In the genomic region with DNA sequence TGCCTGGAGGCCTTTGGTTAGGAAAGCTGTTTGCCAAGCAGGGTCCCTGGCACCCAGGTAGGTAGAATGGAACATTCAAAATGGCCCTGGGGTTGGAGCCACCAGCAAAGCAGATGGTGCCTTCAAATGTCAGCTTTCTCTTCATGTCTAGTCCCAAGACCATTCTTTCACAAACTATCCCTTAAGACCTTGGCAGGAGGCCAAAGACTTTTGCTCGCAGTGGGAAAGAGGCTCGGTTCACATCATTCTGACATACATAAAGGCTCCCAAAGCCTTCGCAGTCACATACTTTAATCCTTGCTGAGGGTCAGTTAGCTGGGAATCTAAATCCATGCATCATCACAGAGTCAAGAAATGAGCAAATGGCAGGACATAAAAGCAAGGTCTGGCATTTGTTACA, we compare ENCODE assay signal across 18 mouse cellular contexts. TPM values are rescaled to one million over a fixed set of nuclear protein-coding genes. Genes with fewer than 3 reads are reported as not detected.
DNase-seq lines count a peak whose midpoint lies in the region; ATAC-seq and TF ChIP-seq lines count a peak whose summit lies in the region.
"Had no signal": no experiment of that assay in that cellular context is flagged by ENCODE, and none has a peak within 500 bp of the region (broad histone marks: within the 10 kb centered on the region; RNA-seq: fewer than 3 reads in every experiment).

No protein-coding gene starts in this region.

- H3K9ac ChIP-seq in kidney, embryonic 16.5 days (replicated peaks; ENCODE audit: low read length) = no peak overlapping the region
- no peak overlapping the region for H3K9ac ChIP-seq in lung, embryonic 16.5 days (ENCODE audit: low read length)
- H3K9ac ChIP-seq: forebrain, embryonic 15.5 days; limb, embryonic 12.5 days; liver, embryonic 12.5 days had no signal

- peak overlapping the region; percentile 73 for H3K27ac ChIP-seq in gastrocnemius, adult 2 months
- H3K27ac ChIP-seq in kidney, embryonic 16.5 days (ENCODE audit: low read length) = 0 out of 2 replicates have a peak overlapping the region, but pooled peaks have one; percentile 5
- H3K27ac ChIP-seq in lung, embryonic 16.5 days (ENCODE audit: low read length) = peak overlapping the region; percentile 74
- H3K27ac ChIP-seq: forebrain, embryonic 15.5 days; hindbrain, postnatal 0 days; limb, embryonic 12.5 days; liver, embryonic 12.5 days had no signal

- 32% methylated on average over 3 of the region's 3 CpGs for WGBS in kidney, embryonic 16.5 days
- 12% methylated on average over 3 of the region's 3 CpGs for WGBS in lung, embryonic 16.5 days

- no peak overlapping the region for H3K4me2 ChIP-seq in kidney, embryonic 16.5 days (replicated peaks; ENCODE audit: low read depth, low read length)
- H3K4me2 ChIP-seq in lung, embryonic 16.5 days (ENCODE audit: low read depth, low read length) = no peak overlapping the region
- H3K4me2 ChIP-seq: forebrain, embryonic 15.5 days; limb, embryonic 12.5 days; liver, embryonic 12.5 days had no signal

- TF ChIP-seq CTCF in gastrocnemius, adult 2 months (IDR thresholded peaks at IDR 0.05) = no peak

- H3K27me3 ChIP-seq in kidney, embryonic 16.5 days (ENCODE audit: insufficient read depth, low read length) = no peaks in the 10 kb centered on the region
- H3K27me3 ChIP-seq in lung, embryonic 16.5 days (ENCODE audit: control insufficient read depth, insufficient read depth, low read depth, low read length) = no peaks in the 10 kb centered on the region
- H3K27me3 ChIP-seq: forebrain, embryonic 15.5 days; limb, embryonic 12.5 days; liver, embryonic 12.5 days had no signal

- no peaks in the 10 kb centered on the region for H3K9me3 ChIP-seq in kidney, embryonic 16.5 days (ENCODE audit: low read length)
- H3K9me3 ChIP-seq in lung, embryonic 16.5 days (ENCODE audit: control insufficient read depth, low read length) = no peaks in the 10 kb centered on the region
- H3K9me3 ChIP-seq: forebrain, embryonic 15.5 days; limb, embryonic 12.5 days; liver, embryonic 12.5 days had no signal

- DNase-seq in gastrocnemius, adult 2 months = no peak
- DNase-seq in gastrocnemius, adult 8-10 months (ENCODE audit: low spot score in 2 of 2) = no peak
- DNase-seq in kidney, adult 8-10 months = no peak
- no peak for DNase-seq in lung, postnatal 25 days (ENCODE audit: low spot score)
- no peak for DNase-seq in c-Kit-positive CD71-positive TER-119-positive erythroid progenitor cells, embryonic 14.5 days (ENCODE audit: low spot score)
- DNase-seq: cerebellum, adult 8-10 months; gastrocnemius, postnatal 14 days; heart, adult 11 months; layer of hippocampus, postnatal 36 days; midbrain, embryonic 14.5 days; right cerebral cortex, postnatal 14 days had no signal

- H3K36me3 ChIP-seq in kidney, embryonic 16.5 days (ENCODE audit: insufficient read depth, low read length) = no peaks in the 10 kb centered on the region
- H3K36me3 ChIP-seq in lung, embryonic 16.5 days (ENCODE audit: control insufficient read depth, insufficient read depth, low read length) = no peaks in the 10 kb centered on the region
- H3K36me3 ChIP-seq: forebrain, embryonic 15.5 days; limb, embryonic 12.5 days; liver, embryonic 12.5 days had no signal

- H3K4me3 ChIP-seq in gastrocnemius, adult 2 months = peak overlapping the region; percentile 46
- no peak overlapping the region for H3K4me3 ChIP-seq in kidney, embryonic 16.5 days (ENCODE audit: low read length)
- no peak overlapping the region for H3K4me3 ChIP-seq in lung, embryonic 16.5 days (ENCODE audit: low read length)
- H3K4me3 ChIP-seq: forebrain, embryonic 15.5 days; limb, embryonic 12.5 days; liver, embryonic 12.5 days had no signal

- intact Hi-C loops in gastrocnemius, adult 2 months (cut with DNase I) = no loop called here

- H3K4me1 ChIP-seq in kidney, embryonic 16.5 days (ENCODE audit: insufficient read depth, low read length) = peaks cover 17% of the 10 kb centered on the region
- H3K4me1 ChIP-seq in lung, embryonic 16.5 days (replicated peaks; ENCODE audit: control insufficient read depth, insufficient read depth, low read length) = peaks cover 16% of the 10 kb centered on the region
- H3K4me1 ChIP-seq: forebrain, embryonic 15.5 days had no signal

- ATAC-seq in kidney, embryonic 16.5 days (ENCODE audit: low FRiP score, low TSS enrichment) = no peak
- ATAC-seq in lung, embryonic 16.5 days (ENCODE audit: low read depth) = peak; percentile 36; the same call in 1 of the 2 replicates
- ATAC-seq: forebrain, embryonic 15.5 days; hindbrain, postnatal 0 days; intestine, embryonic 16.5 days; liver, embryonic 12.5 days had no signal

RNA-seq across cellular contexts. Expression of a gene that starts 50.5 kb away (rescaled TPM):
- total RNA-seq in gastrocnemius, adult 2 months (2021) = 10 to 100 TPM; 65.0 to 80.1 TPM
- 10 to 100 TPM; 62.4 to 75.3 (median 67.2) TPM for total RNA-seq in gastrocnemius, adult 8-10 months (2022)
- polyA plus RNA-seq in kidney, embryonic 16.5 days (2015; fragmentation: Nextera tagmentation; extraction: Ambion mirVana) = 15.7 and 18.8 TPM in 2 replicates
- 18.4 and 21.7 TPM in 2 replicates for polyA plus RNA-seq in lung, embryonic 16.5 days (2015; fragmentation: Nextera tagmentation; extraction: Ambion mirVana)

Comparison
In these comparisons a context has a peak if more than half of its experiments do, and no peak if none do; other contexts are left out.
1. H3K27ac ChIP-seq: peak in every context shown above with its lines; median percentile 74 in lung, embryonic 16.5 days; 73 in gastrocnemius, adult 2 months; 5 in kidney, embryonic 16.5 days.